Mouse (Mus musculus) limb, embryonic 10.5 days (tissue): Measurements from ENCODE around the gene Macrod2. TPM values are rescaled to one million over a fixed set of nuclear protein-coding genes. Genes with fewer than 3 reads are reported as not detected.

Experiments
- DNase-seq: peaks from one replicate; pipeline ENCODE4 v3.0.0-alpha.2; 2017; ENCODE audit warnings: low spot score
- H3K27ac ChIP-seq: fragments of 300-500 bp; sonication (generic); 2 replicates; pipeline ENCODE4 v1.5.1; 2016; ENCODE audit warnings: mild to moderate bottlenecking
- H3K27me3 ChIP-seq: fragments of 300-500 bp; sonication (generic); 2 replicates; pipeline ENCODE4 v1.6.1; 2016; ENCODE audit warnings: low read depth, mild to moderate bottlenecking; ENCODE audit not compliant: poor library complexity, severe bottlenecking
- H3K36me3 ChIP-seq: fragments of 300-500 bp; sonication (generic); 2 replicates; pipeline ENCODE4 v1.6.1; 2016; ENCODE audit warnings: mild to moderate bottlenecking, moderate library complexity
- H3K4me1 ChIP-seq: fragments of 300-500 bp; sonication (generic); 2 replicates; pipeline ENCODE4 v1.6.1; 2016
- H3K4me3 ChIP-seq: fragments of 300-500 bp; sonication (generic); 2 replicates; pipeline ENCODE4 v1.5.1; 2016; ENCODE audit warnings: mild to moderate bottlenecking, moderate library complexity
- H3K9me3 ChIP-seq: fragments of 300-500 bp; sonication (generic); replicated peaks from 2 replicates; pipeline ENCODE4 v1.6.1; 2016; ENCODE audit warnings: mild to moderate bottlenecking
- WGBS: fragments of 180-500 bp; shearing (Covaris S2); methylation state at CpG from one replicate; pipeline ENCODE4 v1.1.7; 2016; 5-methylcytosine and 5-hydroxymethylcytosine counted together
- polyA plus RNA-seq: library from polyadenylated mRNA; unstranded; fragments of >200 nt; fragmentation: Nextera tagmentation; extraction: Ambion mirVana; gene quantifications from 2 replicates; pipeline ENCODE4 v1.2.1, GENCODE M21; 2016

The Macrod2 gene
- polyA plus RNA-seq, 1 experiment from 2014 or later = 42.7 TPM

DNA sequence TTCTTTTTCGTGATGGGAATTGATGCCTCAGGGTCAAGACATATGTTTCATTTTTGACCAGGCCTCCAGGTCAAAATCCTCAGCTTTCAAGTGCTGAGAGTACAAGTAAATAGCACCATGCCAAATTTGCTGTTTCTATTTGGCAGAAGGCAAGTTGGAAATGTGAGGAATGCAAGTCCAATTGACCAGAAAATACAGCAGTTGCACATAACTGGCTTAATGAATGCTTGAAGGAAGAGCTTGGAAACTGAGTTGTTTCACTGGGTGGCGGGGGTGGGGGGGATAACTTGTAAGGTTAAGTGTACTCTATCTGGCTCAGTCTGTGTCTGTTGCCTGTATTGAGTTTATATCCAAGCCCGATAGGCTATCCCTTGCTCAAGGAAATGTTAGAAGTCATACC lies 913.3 kb downstream of the Macrod2 start:
- WGBS = 88% methylated on average over 3 of the region's 3 CpGs

DNA sequence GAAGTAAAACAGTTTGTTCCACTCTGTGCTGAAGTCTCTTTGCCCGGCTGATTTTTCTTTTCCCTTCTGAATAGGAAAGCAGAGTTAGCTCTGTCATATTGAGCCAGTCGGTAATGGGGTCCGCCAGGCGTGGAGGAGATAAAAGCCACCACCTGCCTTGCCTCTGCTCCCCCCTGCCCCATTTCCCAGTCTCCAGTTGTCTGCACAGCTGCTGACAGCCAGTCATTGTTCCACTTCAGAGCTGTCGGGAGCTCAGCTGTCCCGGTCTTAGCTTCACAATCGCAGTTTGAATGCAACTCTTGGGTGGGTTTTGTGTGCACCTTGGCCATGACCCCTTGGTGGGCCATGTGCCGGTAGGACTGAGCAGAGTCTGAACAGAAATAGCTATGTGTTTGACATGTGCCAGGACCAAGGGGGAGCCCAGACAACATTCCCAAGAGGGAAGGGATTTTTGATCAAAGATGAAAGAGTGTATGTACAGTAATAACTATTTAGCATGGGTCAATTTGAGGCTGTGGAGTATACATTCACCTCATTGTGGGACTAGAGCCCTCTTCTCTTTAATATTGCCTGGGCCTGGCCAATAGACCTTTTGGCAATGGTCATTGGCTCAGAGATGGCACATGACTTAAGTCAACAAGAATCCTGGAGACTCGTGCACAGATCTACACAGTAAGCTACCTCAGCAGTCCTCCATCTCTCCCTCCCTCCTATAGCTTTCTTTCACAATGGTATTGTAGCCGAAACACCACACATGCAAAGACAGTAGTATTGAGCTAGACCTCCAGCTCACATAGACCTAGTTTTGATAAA lies 917.2 kb downstream of the Macrod2 start:
- Histone ChIP-seq H3K36me3 (no peaks in the 10 kb centered on the region), H3K27ac (0 out of 2 replicates have a peak overlapping the region, but pooled peaks have one; percentile 42), H3K4me1 (peaks cover 5% of the 10 kb centered on the region; the same call in 1 of the 2 replicates), H3K9me3 (no peaks in the 10 kb centered on the region), H3K4me3 (no peak overlapping the region), H3K27me3 (no peaks in the 10 kb centered on the region)
- WGBS = 81% methylated on average over 10 of the region's 10 CpGs
- DNase-seq = no peak

More for the DNA sequence above, 913.3 kb downstream of the Macrod2 start:
- Histone ChIP-seq H3K27ac (no peak overlapping the region), H3K9me3 (no peaks in the 10 kb centered on the region), H3K27me3 (no peaks in the 10 kb centered on the region), H3K4me1 (peaks cover 5% of the 10 kb centered on the region; the same call in 1 of the 2 replicates), H3K36me3 (no peaks in the 10 kb centered on the region), H3K4me3 (no peak overlapping the region)
- no peak for DNase-seq

DNA sequence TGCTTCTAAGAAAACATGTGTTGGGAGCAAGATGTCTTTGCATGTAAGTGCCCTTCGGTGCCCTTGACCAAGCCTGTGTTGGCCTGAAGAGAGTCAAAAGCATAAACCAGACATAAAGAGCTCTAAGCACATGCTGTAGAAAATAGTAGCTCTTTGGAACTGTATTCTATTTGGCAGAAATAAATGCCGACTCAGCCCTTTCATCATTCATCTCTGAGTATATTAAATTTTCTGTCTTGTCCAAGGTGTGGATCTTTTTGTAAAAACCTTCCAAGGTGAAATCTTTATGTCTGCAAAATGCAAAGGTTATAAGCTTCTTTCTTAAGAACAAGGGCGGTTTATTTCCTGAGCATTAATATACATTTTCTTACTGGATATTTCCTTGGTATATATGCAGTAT lies 920.2 kb downstream of the Macrod2 start:
- H3K9me3 ChIP-seq = no peaks in the 10 kb centered on the region
- no peaks in the 10 kb centered on the region for H3K27me3 ChIP-seq
- WGBS = 93% methylated on average over 3 of the region's 3 CpGs
- no peak overlapping the region for H3K27ac ChIP-seq
- no peak overlapping the region for H3K4me3 ChIP-seq
- DNase-seq = no peak
- peaks cover 5% of the 10 kb centered on the region; the same call in 1 of the 2 replicates for H3K4me1 ChIP-seq
- H3K36me3 ChIP-seq = no peaks in the 10 kb centered on the region

- H3K4me1 ChIP-seq = no peaks in the 10 kb centered on the region
- H3K9me3 ChIP-seq = no peaks in the 10 kb centered on the region
- H3K27ac ChIP-seq = no peak overlapping the region
- no peak for DNase-seq
- no peaks in the 10 kb centered on the region for H3K36me3 ChIP-seq
- H3K4me3 ChIP-seq = no peak overlapping the region
- WGBS = 97% methylated on average over 7 of the region's 7 CpGs
- no peaks in the 10 kb centered on the region for H3K27me3 ChIP-seq
Measured at GRCm38 (mm10) chr2:141323956-141324460, 928.9 kb downstream of the Macrod2 start.

DNA sequence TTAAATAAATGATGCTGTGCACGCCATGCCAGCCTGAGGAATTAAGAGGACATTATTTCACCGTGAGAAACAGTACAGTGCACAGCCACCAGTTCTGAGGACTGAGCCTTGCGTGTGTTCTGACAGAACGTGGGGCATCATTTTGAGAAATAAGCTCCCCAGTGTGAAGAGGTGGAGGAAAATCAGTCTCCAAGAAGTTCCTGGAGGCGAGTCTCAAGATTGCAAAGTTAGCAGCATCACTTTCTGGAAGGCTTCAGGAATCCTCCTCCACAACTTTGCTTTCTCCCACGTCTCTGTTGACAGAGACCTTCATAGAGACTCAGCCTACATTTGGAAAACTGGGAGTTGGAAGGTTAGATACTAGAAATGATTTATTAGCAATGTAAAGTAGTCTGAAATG lies 932.2 kb downstream of the Macrod2 start:
- Histone ChIP-seq H3K4me1 (no peaks in the 10 kb centered on the region), H3K36me3 (no peaks in the 10 kb centered on the region), H3K4me3 (no peak overlapping the region), H3K27me3 (no peaks in the 10 kb centered on the region), H3K27ac (no peak overlapping the region), H3K9me3 (no peaks in the 10 kb centered on the region)
- no peak for DNase-seq
- WGBS = 81% methylated on average over 6 of the region's 6 CpGs

GRCm38 (mm10) chr2:141337708-141338107 lies 942.6 kb downstream of the Macrod2 start:
- 81% methylated on average over 3 of the region's 3 CpGs for WGBS
- Histone ChIP-seq H3K27me3 (no peaks in the 10 kb centered on the region), H3K9me3 (no peaks in the 10 kb centered on the region), H3K4me3 (no peak overlapping the region), H3K4me1 (no peaks in the 10 kb centered on the region), H3K36me3 (no peaks in the 10 kb centered on the region), H3K27ac (no peak overlapping the region)
- no peak for DNase-seq

DNA sequence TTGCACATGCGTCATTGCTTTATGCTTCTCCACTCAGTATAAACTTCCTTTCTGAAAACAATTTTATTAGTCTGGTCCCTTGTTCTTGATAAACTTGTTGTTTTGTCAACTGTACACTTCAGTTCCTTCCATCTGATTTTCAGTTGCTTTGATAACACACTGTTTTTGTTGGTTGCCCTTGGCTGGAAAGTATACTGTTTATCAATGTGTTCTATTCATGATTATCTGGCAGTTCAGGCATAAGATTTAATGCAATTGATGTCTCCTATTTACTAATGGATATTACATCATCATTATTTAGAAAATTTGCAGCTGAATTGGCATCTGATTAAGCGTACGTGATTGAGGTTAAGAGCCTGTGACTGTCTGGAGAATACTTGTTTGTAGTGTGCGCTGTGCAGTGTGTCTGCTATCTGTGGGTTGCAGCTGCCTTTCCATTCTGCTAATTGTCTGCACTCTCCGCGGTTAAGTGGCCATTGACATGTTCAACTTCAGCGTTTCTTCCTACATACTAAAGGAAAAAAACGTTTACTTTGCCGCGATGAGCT lies 949.0 kb downstream of the Macrod2 start:
- no peak for DNase-seq
- H3K27me3 ChIP-seq = no peaks in the 10 kb centered on the region
- 93% methylated on average over 10 of the region's 10 CpGs for WGBS
- H3K27ac ChIP-seq = no peak overlapping the region
- H3K36me3 ChIP-seq = no peaks in the 10 kb centered on the region
- H3K4me1 ChIP-seq = no peaks in the 10 kb centered on the region
- no peak overlapping the region for H3K4me3 ChIP-seq
- no peaks in the 10 kb centered on the region for H3K9me3 ChIP-seq

- 78% methylated on average over 2 of the region's 2 CpGs for WGBS
- Histone ChIP-seq H3K4me3 (no peak overlapping the region), H3K4me1 (no peaks in the 10 kb centered on the region), H3K36me3 (no peaks in the 10 kb centered on the region), H3K9me3 (no peaks in the 10 kb centered on the region), H3K27me3 (no peaks in the 10 kb centered on the region), H3K27ac (no peak overlapping the region)
- no peak for DNase-seq
Measured at GRCm38 (mm10) chr2:141352623-141353022, 957.5 kb downstream of the Macrod2 start.

DNA sequence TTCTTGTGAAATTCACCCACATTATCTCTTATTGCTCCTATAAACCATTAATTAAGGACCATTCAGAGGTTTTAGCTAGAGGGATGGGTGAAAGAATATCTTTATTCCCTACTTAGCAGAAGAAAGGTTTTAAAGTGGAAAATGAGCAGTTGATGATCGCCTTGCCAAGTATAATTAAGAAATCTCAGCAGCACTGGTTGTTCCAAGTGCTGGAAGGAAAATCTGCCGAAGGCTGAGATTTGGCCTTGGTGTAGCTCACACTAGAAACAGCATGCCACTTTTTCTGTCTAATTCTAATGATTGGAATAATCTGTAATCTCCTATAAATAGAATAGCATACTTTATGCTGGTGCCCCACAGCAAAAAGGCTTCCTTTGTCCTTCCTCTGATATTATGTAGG lies 993.5 kb downstream of the Macrod2 start:
- H3K36me3 ChIP-seq = no peaks in the 10 kb centered on the region
- WGBS = 89% methylated on average over 2 of the region's 2 CpGs
- H3K4me3 ChIP-seq = no peak overlapping the region
- H3K27me3 ChIP-seq = no peaks in the 10 kb centered on the region
- H3K4me1 ChIP-seq = peaks cover 9% of the 10 kb centered on the region; the same call in 1 of the 2 replicates
- no peaks in the 10 kb centered on the region for H3K9me3 ChIP-seq
- H3K27ac ChIP-seq = no peak overlapping the region
- DNase-seq = no peak

DNA sequence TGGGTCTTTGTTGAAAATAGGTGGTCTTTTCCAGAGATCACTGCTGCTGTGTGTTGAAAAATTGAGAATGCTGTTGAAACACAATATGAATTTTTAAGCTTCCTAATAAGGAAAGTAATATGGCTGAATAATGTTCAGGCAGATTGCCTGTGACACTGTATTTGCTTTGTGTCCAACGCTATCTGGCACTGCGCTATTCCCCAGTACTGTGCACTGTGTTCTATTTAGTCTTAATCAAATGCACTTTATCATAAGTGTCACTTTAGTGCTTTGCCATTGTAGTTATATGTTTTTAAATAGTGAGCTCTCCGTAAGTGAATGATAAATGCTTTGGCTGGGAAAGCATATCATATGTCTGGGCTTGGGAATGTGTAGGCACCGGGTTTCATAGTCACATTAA lies 996.1 kb downstream of the Macrod2 start:
- H3K27ac ChIP-seq = no peak overlapping the region; the same call in 1 of the 2 replicates
- H3K4me3 ChIP-seq = no peak overlapping the region
- H3K4me1 ChIP-seq = peaks cover 9% of the 10 kb centered on the region; the same call in 1 of the 2 replicates
- no peaks in the 10 kb centered on the region for H3K27me3 ChIP-seq
- H3K9me3 ChIP-seq = no peaks in the 10 kb centered on the region
- no peaks in the 10 kb centered on the region for H3K36me3 ChIP-seq
- WGBS = 89% methylated on average over 4 of the region's 4 CpGs
- no peak for DNase-seq

DNA sequence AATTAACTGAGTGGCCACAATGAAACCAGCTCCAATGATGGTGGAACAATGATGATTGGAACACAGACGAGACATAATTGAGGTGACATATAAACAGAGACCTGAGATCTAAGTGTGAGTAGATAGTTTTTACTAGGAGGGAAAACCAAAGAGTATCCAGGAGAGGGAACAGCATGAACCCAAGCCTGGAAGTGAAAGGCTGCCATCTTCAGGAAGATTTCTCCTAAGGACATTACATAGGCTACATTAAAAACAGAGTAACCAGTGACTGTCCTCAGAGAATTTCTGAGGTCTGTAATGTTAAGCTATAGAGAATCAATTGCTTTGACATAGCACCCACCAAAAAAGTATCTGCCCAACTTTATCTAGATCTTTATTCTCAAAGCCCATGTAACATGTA lies 999.7 kb downstream of the Macrod2 start:
- Histone ChIP-seq H3K4me3 (no peak overlapping the region), H3K27me3 (no peaks in the 10 kb centered on the region), H3K36me3 (no peaks in the 10 kb centered on the region), H3K4me1 (peaks cover 9% of the 10 kb centered on the region; the same call in 1 of the 2 replicates), H3K9me3 (no peaks in the 10 kb centered on the region), H3K27ac (no peak overlapping the region)
- WGBS = 50% methylated on average over 1 of the region's 1 CpGs
- no peak for DNase-seq

- WGBS = 30% methylated on average over 2 of the region's 2 CpGs
- H3K9me3 ChIP-seq = no peaks in the 10 kb centered on the region
- H3K27me3 ChIP-seq = no peaks in the 10 kb centered on the region
- H3K4me3 ChIP-seq = no peak overlapping the region
- H3K27ac ChIP-seq = no peak overlapping the region
- DNase-seq = no peak
- H3K4me1 ChIP-seq = no peaks in the 10 kb centered on the region
- H3K36me3 ChIP-seq = no peaks in the 10 kb centered on the region
Measured at GRCm38 (mm10) chr2:141408766-141409165, 1013.7 kb downstream of the Macrod2 start.

- no peaks in the 10 kb centered on the region for H3K36me3 ChIP-seq
- H3K4me3 ChIP-seq = no peak overlapping the region
- H3K9me3 ChIP-seq = no peaks in the 10 kb centered on the region
- no peaks in the 10 kb centered on the region for H3K4me1 ChIP-seq
- no peaks in the 10 kb centered on the region for H3K27me3 ChIP-seq
- no peak for DNase-seq
- H3K27ac ChIP-seq = no peak overlapping the region
Measured at GRCm38 (mm10) chr2:141416436-141416835, 1021.3 kb downstream of the Macrod2 start.
